Mouse (Mus musculus) hindbrain, embryonic 14.5 days (tissue): ENCODE measurements around the gene Mdga1. TPM values are rescaled to one million over a fixed set of nuclear protein-coding genes. Genes with fewer than 3 reads are reported as not detected.
"Not testable (repeated sequence)": the region's sequence is repeated elsewhere in the genome, so short reads cannot be mapped to it uniquely, and the experiment has no call there.

ENCODE experiments used
- ATAC-seq: fragments of 200-750 bp; cut with Nextera tagmentation; 2 replicates; pipeline ENCODE4 v1.8.0; 2017; ENCODE audit warnings: moderate number of reproducible peaks, mild to moderate bottlenecking, moderate TSS enrichment, moderate library complexity; ENCODE audit not compliant: low FRiP score
- DNase-seq: peaks from one replicate; pipeline ENCODE4 v3.0.0-alpha.2; 2015; ENCODE audit warnings: low spot score
- H3K27ac ChIP-seq: fragments of 300-500 bp; sonication (generic); 2 replicates; pipeline ENCODE4 v1.5.1; 2014; ENCODE audit warnings: mild to moderate bottlenecking, moderate library complexity
- H3K27me3 ChIP-seq: fragments of 300-500 bp; sonication (generic); 2 replicates; pipeline ENCODE4 v1.6.1; 2014; ENCODE audit warnings: mild to moderate bottlenecking, low read length, mixed read lengths; ENCODE audit not compliant: control insufficient read depth, insufficient read depth
- H3K36me3 ChIP-seq: fragments of 300-500 bp; sonication (generic); replicated peaks from 2 replicates; pipeline ENCODE4 v1.6.1; 2014; ENCODE audit not compliant: control insufficient read depth, insufficient read depth
- H3K4me1 ChIP-seq: fragments of 300-500 bp; sonication (generic); replicated peaks from 2 replicates; pipeline ENCODE4 v1.6.1; 2014; ENCODE audit warnings: antibody characterized with exemption, low read length, mixed read lengths; ENCODE audit not compliant: control insufficient read depth, insufficient read depth
- H3K4me2 ChIP-seq: fragments of 300-500 bp; sonication (generic); replicated peaks from 2 replicates; pipeline ENCODE4 v1.6.1; 2014; ENCODE audit warnings: mild to moderate bottlenecking, moderate library complexity
- H3K4me3 ChIP-seq: fragments of 300-500 bp; sonication (generic); replicated peaks from 2 replicates; pipeline ENCODE4 v1.5.1; 2014; ENCODE audit warnings: mild to moderate bottlenecking, low read length
- H3K9ac ChIP-seq: fragments of 300-500 bp; sonication (generic); 2 replicates; pipeline ENCODE4 v1.6.1; 2014
- H3K9me3 ChIP-seq: fragments of 300-500 bp; sonication (generic); 2 replicates; pipeline ENCODE4 v1.6.1; 2016; ENCODE audit warnings: low read length; ENCODE audit not compliant: control insufficient read depth
- WGBS: fragments of 180-500 bp; shearing (Covaris S2); extraction: QIAGEN DNeasy Blood & Tissue Kit; methylation state at CpG from one replicate; pipeline ENCODE4 v1.1.7; 2014; 5-methylcytosine and 5-hydroxymethylcytosine counted together
- polyA plus RNA-seq: library from polyadenylated mRNA; unstranded; fragments of >200 nt; fragmentation: Nextera tagmentation; extraction: Ambion mirVana; gene quantifications from 2 replicates; pipeline ENCODE4 v1.2.1, GENCODE M21; 2014

The Mdga1 gene
- polyA plus RNA-seq, 1 experiment from 2014 or later: 17.6 TPM

DNA sequence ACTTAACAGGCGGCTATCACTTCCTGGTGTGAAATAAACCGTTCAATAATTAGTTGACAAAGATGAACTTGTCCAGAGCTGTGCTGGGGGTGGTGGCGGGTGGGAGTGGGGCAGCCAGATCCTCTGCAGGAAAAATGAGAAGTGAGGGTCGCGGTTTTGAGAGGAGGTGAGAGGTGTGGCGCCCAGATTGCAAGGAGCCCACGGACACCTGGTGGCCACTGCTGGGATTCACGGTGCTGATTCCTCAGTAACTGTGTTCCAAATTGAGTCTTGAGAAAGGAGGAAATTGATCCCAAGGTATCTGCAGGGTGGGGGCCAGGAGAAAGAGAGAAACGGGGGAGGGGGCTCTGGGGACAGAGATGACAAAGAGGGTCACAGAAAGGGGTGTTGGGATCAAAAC lies 173.1 kb downstream of the Mdga1 start:
- Histone ChIP-seq H3K9me3 (no peaks in the 10 kb centered on the region), H3K9ac (no peak overlapping the region), H3K27me3 (no peaks in the 10 kb centered on the region), H3K36me3 (no peaks in the 10 kb centered on the region), H3K4me1 (peaks cover 38% of the 10 kb centered on the region), H3K4me2 (no peak overlapping the region), H3K4me3 (no peak overlapping the region), H3K27ac (peak overlapping the region; percentile 86)
- DNase-seq (no peak), ATAC-seq (no peak)
- 54% methylated on average over 9 of the region's 9 CpGs for WGBS

DNA sequence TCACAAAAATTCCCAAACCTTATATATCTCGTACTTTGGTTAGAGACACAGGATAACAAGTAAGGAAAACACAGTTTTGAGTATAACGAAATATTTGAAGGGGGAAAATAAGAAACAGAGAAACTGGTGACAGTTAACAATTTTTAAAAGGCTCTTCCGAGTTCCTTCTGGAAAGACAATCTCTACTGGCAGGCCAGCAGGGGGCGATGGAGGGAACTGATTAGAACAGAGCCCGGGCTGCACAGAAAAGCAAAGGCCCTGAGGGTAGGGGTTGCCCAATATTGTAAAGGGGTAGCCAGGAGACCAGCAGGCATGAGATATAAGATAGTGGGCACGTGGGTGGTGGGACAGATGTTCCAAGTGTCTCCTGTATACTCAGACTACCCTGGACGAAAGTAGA lies 173.8 kb downstream of the Mdga1 start:
- no peak overlapping the region for H3K9ac ChIP-seq
- peak overlapping the region; percentile 86 for H3K27ac ChIP-seq
- peak overlapping the region; percentile 49; the same call in 1 of the 2 replicates for H3K4me2 ChIP-seq
- H3K9me3 ChIP-seq: no peaks in the 10 kb centered on the region
- DNase-seq (peak; percentile 76), ATAC-seq (no peak)
- H3K4me1 ChIP-seq: peaks cover 38% of the 10 kb centered on the region
- H3K4me3 ChIP-seq: no peak overlapping the region
- H3K36me3 ChIP-seq: no peaks in the 10 kb centered on the region
- WGBS: 10% methylated on average over 7 of the region's 7 CpGs
- H3K27me3 ChIP-seq: no peaks in the 10 kb centered on the region

- WGBS: under 1% methylated on average over 22 of the region's 23 CpGs
- no peaks in the 10 kb centered on the region for H3K27me3 ChIP-seq
- no peaks in the 10 kb centered on the region for H3K36me3 ChIP-seq
- H3K4me1 ChIP-seq: peaks cover 38% of the 10 kb centered on the region
- peak overlapping the region; percentile 86 for H3K27ac ChIP-seq
- peak overlapping the region; percentile 37 for H3K9ac ChIP-seq
- peak overlapping the region; percentile 9; the same call in 1 of the 2 replicates for H3K4me3 ChIP-seq
- H3K9me3 ChIP-seq: no peaks in the 10 kb centered on the region
- ATAC-seq (peak; percentile 84), DNase-seq (peak; percentile 69)
- H3K4me2 ChIP-seq: peak overlapping the region; percentile 49
These were observed 174.7 kb downstream of the Mdga1 start for GRCm38 (mm10) chr17:29795050-29795770.

- Histone ChIP-seq H3K4me3 (no peak overlapping the region), H3K36me3 (no peaks in the 10 kb centered on the region), H3K27me3 (no peaks in the 10 kb centered on the region), H3K4me2 (no peak overlapping the region), H3K9me3 (no peaks in the 10 kb centered on the region), H3K9ac (no peak overlapping the region), H3K4me1 (peaks cover 22% of the 10 kb centered on the region), H3K27ac (no peak overlapping the region)
- 81% methylated on average over 9 of the region's 9 CpGs for WGBS
- ATAC-seq: no peak
- DNase-seq: no peak
These were observed 178.3 kb downstream of the Mdga1 start for GRCm38 (mm10) chr17:29791531-29792050.

GRCm38 (mm10) chr17:29790231-29790740 lies 179.6 kb downstream of the Mdga1 start:
- Histone ChIP-seq H3K9me3 (no peaks in the 10 kb centered on the region), H3K27ac (peak overlapping the region; percentile 21; the same call in 1 of the 2 replicates), H3K36me3 (no peaks in the 10 kb centered on the region), H3K4me1 (peaks cover 13% of the 10 kb centered on the region), H3K4me3 (no peak overlapping the region), H3K4me2 (no peak overlapping the region), H3K27me3 (no peaks in the 10 kb centered on the region), H3K9ac (no peak overlapping the region)
- WGBS: 73% methylated on average over 12 of the region's 12 CpGs
- DNase-seq (no peak), ATAC-seq (no peak)

GRCm38 (mm10) chr17:29789715-29790114 lies 180.2 kb downstream of the Mdga1 start:
- H3K9me3 ChIP-seq: no peaks in the 10 kb centered on the region
- H3K27ac ChIP-seq: no peak overlapping the region
- WGBS: 72% methylated on average over 9 of the region's 9 CpGs
- no peak overlapping the region for H3K4me3 ChIP-seq
- H3K4me2 ChIP-seq: no peak overlapping the region
- DNase-seq (no peak), ATAC-seq (no peak)
- peaks cover 8% of the 10 kb centered on the region for H3K4me1 ChIP-seq
- H3K27me3 ChIP-seq: no peaks in the 10 kb centered on the region
- H3K36me3 ChIP-seq: no peaks in the 10 kb centered on the region
- no peak overlapping the region for H3K9ac ChIP-seq

DNA sequence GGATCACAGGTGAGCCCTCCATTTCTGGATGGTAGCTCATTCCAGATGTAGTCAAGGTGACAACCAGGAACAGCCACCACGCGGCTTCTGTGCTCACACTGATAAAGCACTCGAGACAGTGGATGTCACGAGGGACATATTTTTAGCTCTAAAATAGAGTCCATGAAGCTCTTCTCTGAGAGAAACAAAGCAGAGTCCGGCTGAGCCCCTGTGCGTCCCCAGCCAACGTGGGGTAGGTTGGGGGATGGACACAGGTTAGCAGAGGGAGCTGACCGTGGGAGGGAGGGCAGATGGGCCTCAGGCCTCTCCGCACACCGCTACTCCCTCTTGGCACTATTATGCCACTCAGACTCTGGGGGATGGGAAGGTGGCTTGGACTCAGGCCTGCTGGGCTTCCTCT lies 181.3 kb downstream of the Mdga1 start:
- no peak overlapping the region for H3K4me3 ChIP-seq
- no peak overlapping the region for H3K9ac ChIP-seq
- DNase-seq (no peak), ATAC-seq (no peak)
- H3K9me3 ChIP-seq: no peaks in the 10 kb centered on the region
- H3K4me1 ChIP-seq: no peaks in the 10 kb centered on the region
- H3K4me2 ChIP-seq: no peak overlapping the region
- no peaks in the 10 kb centered on the region for H3K36me3 ChIP-seq
- 81% methylated on average over 10 of the region's 10 CpGs for WGBS
- H3K27me3 ChIP-seq: no peaks in the 10 kb centered on the region
- H3K27ac ChIP-seq: no peak overlapping the region

GRCm38 (mm10) chr17:29784820-29785219 lies 185.1 kb downstream of the Mdga1 start:
- no peaks in the 10 kb centered on the region for H3K27me3 ChIP-seq
- H3K36me3 ChIP-seq: no peaks in the 10 kb centered on the region
- WGBS: 86% methylated on average over 9 of the region's 9 CpGs
- no peak overlapping the region for H3K4me2 ChIP-seq
- DNase-seq: no peak
- no peak overlapping the region for H3K9ac ChIP-seq
- H3K9me3 ChIP-seq: no peaks in the 10 kb centered on the region
- no peak for ATAC-seq
- no peaks in the 10 kb centered on the region for H3K4me1 ChIP-seq
- no peak overlapping the region for H3K27ac ChIP-seq
- H3K4me3 ChIP-seq: no peak overlapping the region

GRCm38 (mm10) chr17:29781472-29781871 lies 188.4 kb downstream of the Mdga1 start:
- not testable (repeated sequence) for H3K4me2 ChIP-seq, DNase-seq, H3K4me3 ChIP-seq, ATAC-seq, H3K36me3 ChIP-seq, H3K9ac ChIP-seq, H3K27me3 ChIP-seq, H3K9me3 ChIP-seq, H3K27ac ChIP-seq, H3K4me1 ChIP-seq
- WGBS: 91% methylated on average over 4 of the region's 4 CpGs
